Mouse (Mus musculus) v-Abl transformed pro-B cells (cell line): Measurements from ENCODE around the gene Jun.

ENCODE experiments used
- in situ Hi-C, 2 experiments: fragments of 400-800 bp; cut with MboI; formaldehyde crosslinking; loops; one replicate each; pipeline ENCODE4 v1.15.1; 2025; ENCODE audit not compliant: unreplicated experiment in 2 of 2

The Jun gene

DNA sequence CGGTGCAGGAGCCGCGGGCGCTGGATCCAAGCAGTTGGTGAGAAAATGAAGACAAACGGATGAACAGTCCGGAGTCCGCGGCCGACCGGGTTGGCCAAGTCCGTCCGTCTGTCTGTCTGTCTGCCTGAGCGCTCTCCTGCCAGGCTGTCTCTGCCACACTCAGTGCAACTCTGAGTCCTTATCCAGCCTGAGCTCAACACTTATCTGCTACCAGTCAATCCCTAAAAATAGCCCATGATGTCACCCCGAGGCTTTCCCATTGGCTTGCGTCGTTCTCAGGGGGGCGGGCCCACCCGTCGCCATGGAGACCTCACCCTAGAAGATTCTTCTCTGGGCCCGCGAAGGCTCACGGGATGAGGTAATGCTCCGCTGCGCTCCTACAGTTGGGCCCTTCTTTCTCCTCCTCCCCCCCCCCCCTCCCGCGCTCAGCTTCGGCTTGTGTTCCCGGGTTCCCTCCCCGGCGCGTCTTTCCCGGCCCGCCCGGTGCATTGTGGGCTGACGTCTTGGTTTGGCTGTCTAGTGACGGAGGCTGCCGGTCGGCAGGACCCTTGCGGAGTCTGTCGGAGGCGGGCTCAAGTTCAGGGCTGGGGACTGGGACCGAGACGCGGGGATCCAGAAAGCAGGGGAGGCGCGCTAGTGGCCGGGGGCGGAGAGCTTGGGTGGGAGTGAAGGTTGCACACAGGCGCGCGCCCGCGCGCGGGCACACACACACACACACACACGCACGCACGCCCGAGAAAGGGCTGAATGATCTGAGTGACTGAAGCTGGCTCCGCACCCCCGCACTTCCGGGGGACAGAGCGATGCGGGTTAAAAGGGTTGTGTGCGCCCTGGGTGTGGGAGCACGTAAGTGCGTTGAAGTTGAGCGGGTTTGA, at the start of gene Jun:
Jun (minus strand) TSS at position 198 of the 875 bp plus-strand sequence.
- in situ Hi-C loops = loop anchor here (5.0 to 10.0 kb wide), 8 partner anchors 45 to 815 kb away; no protein-coding TSS in a partner anchor

DNA sequence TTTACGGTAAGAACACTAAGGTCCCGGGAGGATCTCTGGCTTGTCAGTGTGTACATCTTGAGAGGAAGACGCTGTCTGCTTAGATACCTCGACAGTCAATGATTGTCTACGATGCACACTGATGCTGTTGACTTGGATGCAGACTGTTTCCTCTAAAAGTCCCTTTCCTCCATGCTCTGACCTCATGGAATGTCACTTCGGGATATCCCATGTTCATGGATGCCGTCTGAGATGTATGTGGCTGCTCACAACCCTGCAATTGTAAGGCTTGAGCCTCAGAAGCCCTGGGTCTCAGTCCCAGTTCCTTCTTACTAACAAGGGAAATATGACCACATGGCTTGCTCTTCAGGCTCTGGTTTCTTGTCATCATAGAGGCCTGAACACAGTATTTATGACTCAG, 49.7 kb upstream of the Jun start:
- in situ Hi-C loops = loop anchor here (5.0 kb wide), 2 partner anchors 39 to 44 kb away; no protein-coding TSS in a partner anchor

DNA sequence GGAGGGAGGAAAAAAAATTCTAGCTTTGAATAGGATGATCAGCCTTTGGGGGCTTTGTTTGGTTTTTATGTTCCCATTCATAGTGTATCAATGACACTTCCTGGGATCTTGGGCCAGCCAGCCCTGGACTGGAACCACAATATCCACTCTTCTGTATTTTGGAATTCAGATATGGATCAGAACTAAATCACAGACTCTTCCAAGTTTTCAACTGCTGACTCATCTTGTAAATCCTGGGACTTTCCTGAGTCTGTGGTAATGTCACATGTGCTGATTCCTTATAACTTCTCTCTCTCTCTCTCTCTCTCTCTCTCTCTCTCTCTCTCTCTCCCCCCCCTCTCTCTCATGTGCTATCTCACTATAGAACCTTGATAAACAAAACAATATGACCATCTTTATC, 48.7 kb upstream of the Jun start:
- in situ Hi-C loops = loop anchor here (5.0 kb wide), 2 partner anchors 38 to 43 kb away; no protein-coding TSS in a partner anchor

DNA sequence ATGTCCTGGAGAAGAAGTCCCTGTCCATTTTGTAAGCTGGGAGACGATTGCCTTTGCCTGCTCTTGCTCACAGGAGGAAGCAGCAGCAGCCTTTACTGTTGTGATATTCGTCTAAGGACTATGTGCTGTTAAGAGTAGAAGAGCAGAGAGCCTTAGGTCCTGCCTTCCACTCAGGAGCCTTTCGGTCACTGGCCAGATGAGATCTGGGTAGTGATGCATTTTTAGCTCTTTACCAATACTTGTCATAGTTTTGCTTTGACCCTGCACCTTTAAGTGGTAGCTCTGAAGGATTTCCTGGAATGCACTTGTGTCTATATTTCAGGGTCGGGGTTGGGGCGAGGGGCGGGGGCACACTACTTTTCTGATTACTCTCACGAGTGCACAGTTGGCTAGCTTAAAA, 47.4 kb upstream of the Jun start:
- in situ Hi-C loops = no loop called here

DNA sequence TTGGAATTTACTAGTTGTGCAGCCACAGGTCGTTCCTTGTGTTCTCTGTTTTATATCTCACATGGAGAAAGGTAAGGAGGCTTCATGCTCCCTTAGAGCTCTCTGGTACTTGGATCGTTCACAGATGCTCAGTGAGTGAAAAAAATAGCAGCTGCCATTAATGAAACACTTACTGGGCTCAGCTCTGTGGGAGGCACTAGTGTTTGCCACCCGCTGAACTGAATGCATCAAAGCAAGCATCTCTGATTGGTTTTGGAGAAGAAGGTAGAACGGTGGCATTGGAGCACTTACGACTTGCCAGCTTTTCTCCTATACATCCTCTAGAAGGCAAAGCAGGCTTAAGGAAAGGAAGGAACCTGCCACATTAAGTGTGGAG, 46.7 kb upstream of the Jun start:
- in situ Hi-C loops = no loop called here

DNA sequence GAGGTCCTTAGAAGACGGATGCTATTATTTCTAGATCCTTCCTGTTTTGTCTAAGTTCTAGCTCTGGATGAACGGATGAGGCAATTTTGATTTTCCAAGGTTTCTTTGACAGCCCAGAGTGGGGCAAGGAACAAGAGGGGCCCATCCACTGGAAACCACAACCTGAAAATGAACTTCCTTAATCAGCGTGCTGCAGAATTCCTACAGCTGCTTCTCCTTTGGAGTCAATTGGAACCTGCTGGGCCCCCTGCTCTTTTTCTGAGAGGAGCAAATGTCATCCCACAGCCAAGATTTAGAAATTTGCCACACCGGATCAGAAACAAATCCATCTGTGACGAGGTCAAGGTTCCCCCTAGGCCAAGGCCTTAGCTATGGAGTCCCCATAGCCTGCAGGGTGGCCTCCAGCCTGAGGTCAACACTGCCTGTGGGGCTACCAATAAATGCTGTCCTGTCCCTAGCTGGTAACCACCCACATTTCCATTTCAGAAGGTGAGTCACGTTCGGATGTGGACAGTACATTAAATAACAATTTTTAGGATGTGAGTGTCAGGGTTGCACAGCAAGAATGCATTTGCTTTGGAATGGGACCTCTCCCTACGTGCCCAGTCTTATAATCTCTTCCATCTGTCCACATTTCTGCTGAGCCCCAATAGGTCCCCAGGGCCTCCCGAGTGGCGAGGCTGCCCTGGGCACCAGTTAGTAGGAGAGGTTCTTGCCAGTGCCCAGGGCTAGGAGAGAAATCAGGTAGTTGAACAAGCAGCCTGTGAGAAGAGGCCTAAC, 46.1 kb upstream of the Jun start:
- in situ Hi-C loops = no loop called here

DNA sequence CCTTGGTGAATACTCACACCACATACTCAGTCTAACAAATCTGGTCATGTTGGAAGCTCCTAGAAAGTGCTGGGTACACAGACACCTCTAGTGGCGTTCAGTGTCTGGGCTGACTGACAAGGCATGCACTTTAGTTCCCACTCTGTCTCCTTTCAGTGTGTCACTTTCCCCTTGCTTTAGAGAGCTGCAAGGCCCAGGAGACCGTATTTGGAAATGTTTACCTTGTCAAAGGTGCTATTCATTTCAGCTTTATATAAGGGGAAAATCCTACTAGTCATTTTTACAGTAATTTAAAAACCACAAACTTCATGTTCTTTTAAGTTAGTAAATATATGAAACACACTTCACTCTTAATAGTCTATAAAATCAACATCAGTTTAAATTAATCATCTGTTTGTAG, 44.7 kb upstream of the Jun start:
- in situ Hi-C loops = no loop called here

DNA sequence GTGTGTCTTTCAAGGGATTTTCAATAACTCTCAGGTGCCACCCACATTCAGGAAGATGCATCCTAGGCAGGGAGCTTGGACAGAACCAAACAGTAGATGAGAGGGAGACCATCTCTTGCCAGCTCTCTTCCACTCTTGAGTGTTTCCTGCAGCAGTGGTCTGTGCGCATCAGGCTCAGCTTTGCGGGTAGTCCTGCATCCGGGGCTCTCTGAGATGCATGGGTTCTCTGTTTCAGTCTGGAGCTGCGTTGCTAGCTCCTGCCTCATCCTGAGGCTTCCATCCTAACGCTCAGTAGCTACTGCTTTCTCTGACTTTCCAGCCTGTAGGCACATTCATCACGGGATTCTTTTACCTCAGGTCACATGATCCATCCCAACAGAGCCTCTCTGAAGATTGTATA, 43.9 kb upstream of the Jun start:
- in situ Hi-C loops = no loop called here

DNA sequence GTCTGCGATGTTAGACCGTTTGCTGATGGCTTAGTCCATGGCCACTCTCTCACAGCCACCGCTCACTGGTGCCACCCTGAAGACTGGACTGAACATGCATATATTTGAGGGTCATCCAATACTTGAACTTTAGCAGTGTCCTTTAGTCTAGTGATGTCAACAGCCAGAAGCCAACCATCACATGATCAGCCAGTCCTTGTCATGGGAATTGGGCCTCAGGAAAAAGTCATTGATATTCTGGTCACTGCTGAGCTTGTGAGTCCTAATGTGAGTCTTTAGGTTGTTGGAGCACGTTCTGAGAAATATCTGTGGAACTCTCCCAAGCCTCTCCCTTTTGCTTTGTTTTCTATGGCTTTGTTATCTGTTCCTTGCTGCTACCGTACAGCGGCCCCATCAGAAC, 43.3 kb upstream of the Jun start:
- in situ Hi-C loops = no loop called here

DNA sequence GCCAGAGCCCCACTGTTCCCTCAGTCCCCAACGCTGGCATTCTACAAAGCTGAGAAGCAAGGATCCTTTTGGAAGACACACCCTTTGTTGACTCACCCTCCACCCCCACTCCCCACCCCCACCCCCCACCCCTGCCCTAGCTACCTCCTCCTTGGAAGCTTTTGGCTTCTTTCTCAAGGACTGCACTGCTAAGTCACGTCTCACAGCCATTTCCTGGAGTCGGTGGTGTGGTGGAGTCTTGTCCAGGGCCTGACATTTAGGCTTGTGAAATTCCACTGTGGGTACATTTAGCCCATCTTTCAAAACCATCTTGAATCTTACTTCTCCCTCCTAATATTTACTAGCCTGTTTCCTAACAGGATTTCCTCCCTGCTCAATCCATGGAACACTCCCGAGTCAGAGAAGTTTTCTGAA, 42.7 kb upstream of the Jun start:
- in situ Hi-C loops = no loop called here

DNA sequence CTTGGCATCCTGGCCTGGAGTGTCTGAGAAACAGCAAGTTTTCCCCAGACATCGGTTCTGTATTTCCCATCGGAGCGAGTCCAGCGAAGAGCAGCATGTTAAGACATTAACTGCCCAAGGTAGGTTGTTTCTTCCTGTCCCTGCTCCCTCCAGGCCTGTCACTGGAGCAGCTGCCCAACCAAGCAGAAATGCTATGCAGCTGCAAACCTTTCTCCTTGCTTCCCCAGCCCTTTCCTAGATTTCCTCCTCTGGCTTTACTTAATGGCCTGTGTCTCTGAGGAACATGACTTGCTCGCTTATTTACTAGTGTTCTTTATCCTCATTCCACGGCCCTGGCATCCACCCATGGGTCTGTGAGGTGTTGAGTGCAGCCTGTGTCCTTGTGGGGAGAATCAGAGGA, 41.6 kb upstream of the Jun start:
- in situ Hi-C loops = no loop called here

DNA sequence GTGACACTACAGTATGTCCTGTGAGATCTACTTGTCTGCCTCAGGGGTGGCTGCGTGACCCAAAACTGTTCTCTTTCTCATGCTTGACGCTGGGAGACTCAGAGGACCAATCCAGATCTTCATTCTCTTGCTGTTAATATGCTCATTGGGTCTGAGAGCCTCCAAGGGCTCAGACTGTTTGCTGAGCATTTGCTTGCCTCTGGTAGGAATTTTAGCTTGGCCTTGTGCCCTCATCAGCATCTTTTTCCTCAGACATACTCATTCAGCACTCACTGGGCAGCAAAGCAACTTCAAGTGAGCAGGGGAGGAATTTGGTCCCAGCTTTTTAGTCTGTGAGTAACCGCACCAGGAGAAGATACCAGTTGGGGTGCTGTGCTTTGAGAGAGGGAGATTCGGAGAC, 40.5 kb upstream of the Jun start:
- in situ Hi-C loops = no loop called here

DNA sequence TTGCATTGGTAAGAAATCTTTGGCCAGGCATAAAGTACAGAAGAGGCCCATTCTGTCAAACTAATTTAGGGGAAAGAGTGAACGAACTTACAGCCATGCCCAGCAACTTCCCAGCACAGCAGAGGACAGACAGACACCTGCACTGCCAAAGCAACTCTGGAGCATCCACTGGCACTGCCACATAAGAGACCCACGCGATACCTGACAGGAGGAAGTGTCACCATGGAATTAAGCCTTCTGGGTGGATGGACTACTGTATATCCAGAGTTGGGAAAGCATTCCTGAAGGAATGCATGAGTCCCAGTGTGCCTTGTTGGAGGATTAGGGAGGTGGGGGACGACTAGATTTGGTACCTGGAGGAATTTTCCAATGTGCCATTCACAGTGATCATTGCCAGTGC, 39.5 kb upstream of the Jun start:
- in situ Hi-C loops = no loop called here

DNA sequence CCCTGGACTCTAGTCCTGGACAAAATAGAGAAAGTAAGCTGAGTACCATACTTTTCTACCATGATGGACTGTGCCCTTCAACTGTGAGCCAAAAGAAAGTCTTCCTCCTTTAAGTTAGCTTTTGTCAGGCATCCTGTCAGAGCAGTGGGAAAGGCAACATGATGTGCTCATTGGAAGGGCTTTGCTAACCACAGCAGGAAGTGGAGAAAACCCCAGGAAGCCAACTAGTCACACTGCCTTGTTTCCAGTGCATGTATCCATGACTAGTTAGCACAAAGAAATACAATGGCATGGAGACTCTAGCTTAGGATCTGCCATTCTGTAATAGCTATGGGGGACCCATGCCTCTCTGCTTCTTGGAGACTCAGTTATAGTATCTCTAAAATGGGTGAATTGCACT, 37.9 kb upstream of the Jun start:
- in situ Hi-C loops = no loop called here

DNA sequence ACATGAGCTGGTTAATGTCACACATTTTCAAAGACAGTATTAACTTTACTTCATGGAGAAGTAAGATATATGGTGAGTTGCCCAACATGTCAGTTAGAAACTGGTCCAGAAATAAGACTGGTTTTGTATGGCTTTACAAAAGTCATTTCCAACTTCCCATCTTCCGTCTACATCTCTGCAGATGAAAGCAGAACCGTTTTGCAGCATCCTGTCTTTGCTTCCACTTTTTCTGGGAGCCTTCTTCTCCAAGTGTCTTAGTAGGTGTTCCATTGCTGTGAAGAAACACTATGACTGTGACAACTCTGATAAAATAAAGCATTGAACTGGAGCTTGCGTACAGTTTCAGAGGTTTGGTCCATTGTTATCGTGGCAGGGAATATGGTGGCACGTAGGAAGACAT, 37.0 kb upstream of the Jun start:
- in situ Hi-C loops = no loop called here

DNA sequence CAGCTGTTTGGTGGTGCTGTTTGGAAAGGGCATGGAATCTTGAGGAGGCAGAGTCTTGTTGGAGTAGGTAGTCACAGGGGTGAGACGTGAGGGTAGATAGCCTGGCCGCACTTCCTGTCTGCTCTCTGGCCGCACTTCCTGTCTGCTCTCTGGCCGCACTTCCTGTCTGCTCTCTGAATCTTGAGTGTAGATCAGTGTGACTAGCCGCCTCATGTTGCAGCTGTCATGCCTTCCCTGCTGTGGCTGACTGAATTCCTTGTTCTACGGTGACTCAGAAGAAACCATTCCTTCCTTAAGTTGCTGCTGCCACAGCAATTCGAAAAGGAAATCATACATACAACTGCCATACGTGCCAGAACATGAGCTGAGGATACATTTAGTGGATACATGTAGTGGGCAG, 31.9 kb upstream of the Jun start:
- in situ Hi-C loops = no loop called here

DNA sequence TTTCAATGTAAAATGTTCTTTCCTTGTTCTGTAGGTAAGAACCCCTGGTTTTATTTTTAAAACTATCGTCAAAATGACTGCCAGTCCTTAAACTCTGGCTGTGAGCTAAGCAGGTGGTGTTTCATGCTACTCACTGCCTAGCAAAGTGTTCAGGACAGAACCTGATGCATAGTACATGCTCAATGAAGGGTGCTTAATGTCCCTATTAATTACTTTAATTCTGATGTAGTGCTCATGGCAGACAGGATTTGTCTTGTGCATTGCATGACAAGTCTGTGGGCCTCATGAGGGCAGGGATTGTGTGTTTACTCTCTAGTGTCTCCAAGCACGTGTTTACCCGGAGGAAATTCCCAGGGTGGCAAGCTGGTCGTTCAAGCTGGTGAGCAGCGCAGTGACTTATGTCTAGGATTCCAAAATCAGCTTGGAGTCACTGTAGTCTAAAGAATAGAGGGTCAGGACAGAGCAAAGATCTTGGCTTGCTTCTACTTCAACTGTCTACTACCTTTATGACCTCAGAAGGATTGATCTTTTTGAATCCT, 31.2 kb upstream of the Jun start:
- in situ Hi-C loops = no loop called here

DNA sequence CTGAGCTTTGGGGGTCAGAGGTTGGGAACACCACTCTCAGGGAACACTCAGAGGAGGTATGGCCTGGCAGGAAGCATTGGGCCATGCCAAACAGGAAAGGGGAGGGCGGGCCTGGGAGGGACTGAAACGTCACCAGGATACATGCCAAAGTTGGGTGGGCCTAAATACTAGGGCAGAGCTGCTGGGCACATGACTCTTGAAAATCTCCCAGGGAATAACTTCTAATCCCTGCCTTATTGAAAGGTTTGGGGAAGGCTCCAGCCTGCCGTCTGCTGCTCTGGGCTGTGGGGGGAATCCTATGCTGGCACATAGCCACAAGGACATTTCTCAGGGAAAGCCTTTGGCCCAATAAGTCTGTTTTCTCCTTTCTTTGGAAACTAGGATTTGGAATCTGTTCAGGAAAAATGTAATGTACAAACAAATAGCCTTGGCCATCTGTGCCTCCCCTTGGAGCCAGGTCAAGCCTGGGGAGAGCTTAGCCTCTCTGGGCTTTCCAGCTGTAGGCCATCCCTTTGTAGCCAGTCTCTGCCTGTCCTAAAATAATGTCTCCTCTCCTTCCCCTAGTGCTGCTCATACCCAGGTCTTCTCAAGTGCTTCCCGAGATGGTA, 30.6 kb upstream of the Jun start:
- in situ Hi-C loops = no loop called here

DNA sequence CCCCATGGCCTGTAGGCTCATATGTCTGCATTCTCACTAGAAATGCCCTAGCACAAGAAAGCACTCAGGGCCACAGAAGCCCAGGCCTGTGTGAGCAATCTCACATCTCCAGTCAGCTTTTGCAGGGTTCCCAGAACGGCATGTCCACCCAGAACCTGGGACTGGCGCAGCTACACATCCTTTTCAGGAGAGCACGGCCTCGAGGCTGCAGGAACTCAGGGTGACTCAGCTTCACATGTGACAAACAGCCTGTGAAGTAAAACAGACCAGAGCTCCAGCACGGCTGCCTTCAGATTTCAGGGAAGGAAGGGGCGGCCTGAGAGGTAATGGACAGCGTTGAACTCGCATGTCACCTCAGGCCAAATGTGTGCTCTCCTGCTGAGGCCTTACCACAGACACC, 29.6 kb upstream of the Jun start:
- in situ Hi-C loops = no loop called here

DNA sequence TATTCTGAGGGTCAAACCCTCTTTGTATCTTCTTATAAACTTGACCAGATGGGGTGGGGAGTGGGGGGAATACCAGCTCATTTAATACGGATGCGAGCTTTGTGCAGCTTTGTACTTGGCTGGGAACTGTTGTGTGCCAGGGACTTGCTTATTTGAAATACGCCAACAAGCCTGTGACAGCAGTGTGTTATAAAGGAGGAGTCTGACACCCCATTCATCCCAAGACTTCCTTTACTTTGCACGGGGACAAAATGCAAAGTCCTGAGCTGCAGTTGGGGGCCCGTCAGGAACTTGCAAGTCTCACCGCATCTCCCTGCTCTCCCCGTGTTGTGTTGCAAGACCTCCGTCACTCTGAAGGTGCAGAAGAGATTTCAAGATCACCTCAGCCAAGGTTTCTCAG, 26.6 kb upstream of the Jun start:
- in situ Hi-C loops = no loop called here

DNA sequence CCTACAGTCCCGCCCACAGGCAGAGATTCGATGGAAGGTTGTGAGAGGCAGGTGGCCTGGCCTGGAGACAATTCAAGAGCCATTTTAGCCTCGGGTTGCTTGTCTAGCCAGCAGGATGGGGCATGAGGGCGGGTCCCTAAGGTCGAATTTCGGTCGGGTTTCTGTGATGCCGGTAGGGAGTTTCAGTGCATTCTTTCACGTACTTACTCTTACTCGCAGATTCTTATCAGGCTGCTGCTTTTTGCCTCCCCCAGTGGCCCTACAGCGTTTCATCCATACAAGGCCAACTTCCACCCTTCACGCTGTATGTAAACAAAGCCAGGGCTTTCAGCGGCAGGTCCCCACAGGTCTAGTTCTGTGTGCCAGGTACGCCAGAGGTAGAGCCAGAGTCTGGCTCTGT, 24.3 kb upstream of the Jun start:
- in situ Hi-C loops = no loop called here
